Mouse (Mus musculus) retina, postnatal 7 days (tissue): ENCODE data around the gene Sema4b.
A peak's percentile ranks its signal among the peaks of the same experiment; 100 is the strongest.

ENCODE experiments used
- DNase-seq: peaks from one replicate; pipeline ENCODE4 v3.0.0-alpha.2; 2012; ENCODE audit warnings: low read depth, low spot score

Gene Sema4b

GRCm38 (mm10) chr7:80177438-80177837, 9.2 kb upstream of the Sema4b start:
- no peak for DNase-seq

- no peak for DNase-seq
These were observed 8.5 kb upstream of the Sema4b start for GRCm38 (mm10) chr7:80178037-80178729.

- no peak for DNase-seq
These were observed 7.3 kb upstream of the Sema4b start for GRCm38 (mm10) chr7:80179327-80179726.

- DNase-seq = no peak
These were observed 6.9 kb upstream of the Sema4b start for GRCm38 (mm10) chr7:80179790-80180189.

- DNase-seq = no peak
These were observed 6.4 kb upstream of the Sema4b start for GRCm38 (mm10) chr7:80180202-80180601.

- DNase-seq = no peak
These were observed 5.6 kb upstream of the Sema4b start for GRCm38 (mm10) chr7:80181078-80181477.

GRCm38 (mm10) chr7:80182139-80182538, 4.5 kb upstream of the Sema4b start:
- no peak for DNase-seq

- no peak for DNase-seq
These were observed 3.2 kb upstream of the Sema4b start for GRCm38 (mm10) chr7:80183466-80183865.

- no peak for DNase-seq
These were observed 2.7 kb upstream of the Sema4b start for GRCm38 (mm10) chr7:80183969-80184368.

GRCm38 (mm10) chr7:80184551-80184950, 2.1 kb upstream of the Sema4b start:
- no peak for DNase-seq

GRCm38 (mm10) chr7:80184968-80185367, 1.7 kb upstream of the Sema4b start:
- DNase-seq = no peak

- no peak for DNase-seq
These were observed 620 bp upstream of the Sema4b start for GRCm38 (mm10) chr7:80186021-80186420.

- no peak for DNase-seq
These were observed 860 bp downstream of the Sema4b start for GRCm38 (mm10) chr7:80187501-80187900.

- no peak for DNase-seq
These were observed 2.0 kb downstream of the Sema4b start for GRCm38 (mm10) chr7:80188579-80189125.

- DNase-seq = no peak
These were observed 2.7 kb downstream of the Sema4b start for GRCm38 (mm10) chr7:80189147-80189933.

GRCm38 (mm10) chr7:80191455-80191854, 4.8 kb downstream of the Sema4b start:
- no peak for DNase-seq

- DNase-seq = peak; percentile 70
These were observed 5.8 kb downstream of the Sema4b start for GRCm38 (mm10) chr7:80192226-80193061.

GRCm38 (mm10) chr7:80193941-80194739, 7.5 kb downstream of the Sema4b start:
- DNase-seq = no peak

- no peak for DNase-seq
These were observed 8.5 kb downstream of the Sema4b start for GRCm38 (mm10) chr7:80195146-80195545.

- no peak for DNase-seq
These were observed 9.1 kb downstream of the Sema4b start for GRCm38 (mm10) chr7:80195576-80196263.
